Mouse (Mus musculus) layer of hippocampus, adult 11-12 months (tissue): ENCODE results near the gene Ppip5k2.

ENCODE experiments used
- DNase-seq: peaks from one replicate; pipeline ENCODE4 v3.0.0; 2022; ENCODE audit warnings: low spot score

Gene Ppip5k2

DNA sequence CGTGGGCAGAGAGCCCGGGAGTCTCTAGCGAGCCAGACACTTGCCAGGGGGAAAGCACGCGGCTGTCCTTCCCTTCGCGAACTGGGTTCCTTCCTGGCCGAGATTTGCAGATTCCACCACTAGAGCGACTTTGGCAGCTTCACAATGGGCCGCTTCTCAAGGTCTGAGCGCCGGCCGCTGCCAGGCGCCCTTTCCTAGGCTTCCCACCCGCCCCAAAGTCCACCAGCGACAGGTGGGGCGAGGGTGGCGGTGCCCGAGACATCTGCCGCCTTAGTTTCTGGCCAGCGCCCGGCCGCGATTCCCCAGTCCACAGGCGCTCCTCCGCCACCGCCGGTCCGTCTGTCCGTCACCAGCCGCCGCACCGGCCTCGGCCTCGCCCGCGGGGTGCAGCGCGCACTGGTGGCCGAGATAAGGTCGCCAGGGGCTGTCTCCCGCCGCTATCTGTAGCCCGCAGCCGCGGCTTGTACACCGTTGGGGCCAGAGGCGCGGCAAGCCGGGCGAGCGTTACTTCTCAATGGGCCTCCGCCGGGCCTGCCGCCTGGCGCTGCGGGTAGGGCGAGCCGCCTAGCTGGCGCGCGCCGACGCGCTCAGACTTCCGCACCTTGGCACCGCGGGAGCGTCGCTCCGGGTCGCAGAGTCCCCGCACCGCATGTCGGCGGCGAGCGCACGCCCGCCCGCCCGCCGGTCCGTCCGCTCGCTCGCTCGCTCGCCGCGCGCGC is 109.4 kb downstream of the Ppip5k2 start:
- peak; percentile 84 for DNase-seq

DNA sequence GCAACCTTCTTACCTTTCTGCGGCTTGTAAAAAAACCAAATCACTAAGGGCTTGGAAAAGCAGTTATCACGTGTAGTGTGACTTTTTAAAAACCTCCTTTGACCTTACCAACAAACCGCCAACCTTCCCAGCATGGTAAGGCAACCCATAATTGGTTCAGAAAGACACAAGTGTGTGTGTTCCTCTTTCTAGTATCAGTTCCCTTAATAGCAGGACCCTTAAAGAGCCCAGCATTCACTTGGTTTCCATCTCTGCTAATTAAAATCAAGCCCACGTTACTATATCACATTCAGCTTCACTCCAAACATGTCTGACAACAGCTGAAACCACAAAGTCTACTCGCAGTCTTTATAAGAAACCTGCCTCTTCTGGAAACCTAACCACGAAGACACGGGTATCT is 110.8 kb downstream of the Ppip5k2 start:
- no peak for DNase-seq

DNA sequence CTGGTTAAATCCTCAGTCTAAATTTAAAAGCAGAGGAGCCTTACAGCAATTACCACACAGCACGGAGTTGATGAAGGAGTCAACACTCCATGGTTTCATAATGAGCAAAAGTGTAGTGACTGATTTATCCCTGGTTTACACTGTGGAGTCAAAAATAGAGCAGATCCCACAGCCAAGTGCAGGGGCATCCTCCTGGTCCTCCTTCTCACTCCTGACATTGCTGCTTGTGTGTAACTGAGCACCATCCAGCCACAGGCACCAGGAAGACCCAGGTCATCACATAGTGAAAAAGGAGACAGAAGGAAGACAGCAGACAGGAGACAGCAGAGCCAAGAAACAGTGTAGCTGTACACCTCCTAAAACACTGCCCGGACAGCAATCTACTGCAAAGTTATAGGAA is 112.4 kb downstream of the Ppip5k2 start:
- DNase-seq: no peak

DNA sequence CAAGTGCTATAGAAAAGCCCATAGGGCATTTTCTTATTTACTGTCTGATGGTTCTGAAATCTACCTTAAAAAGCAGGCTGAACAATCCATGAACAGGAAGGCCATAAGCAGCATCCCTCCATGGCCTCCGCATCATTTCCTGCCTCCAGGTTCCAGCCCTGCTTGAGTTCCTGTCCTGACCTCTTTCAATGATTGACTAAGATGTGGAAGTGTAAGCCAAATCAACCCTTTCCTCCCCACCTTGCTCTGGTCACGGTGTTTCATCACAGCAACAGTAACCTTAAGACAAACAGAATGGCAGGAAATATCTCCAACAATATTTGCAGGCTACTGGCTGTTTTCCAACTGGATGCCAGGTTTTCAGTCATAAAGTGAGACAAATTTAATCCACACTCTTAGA is 113.0 kb downstream of the Ppip5k2 start:
- DNase-seq: no peak
